Mouse (Mus musculus) hindbrain, postnatal 0 days (tissue): ENCODE measurements around the gene Stk10. TPM values are rescaled to one million over a fixed set of nuclear protein-coding genes. Genes with fewer than 3 reads are reported as not detected.

Experiments used
- ATAC-seq: fragments of 200-750 bp; cut with Nextera tagmentation; 2 replicates; pipeline ENCODE4 v1.8.0; 2017; ENCODE audit warnings: mild to moderate bottlenecking, moderate TSS enrichment, moderate library complexity
- DNase-seq: peaks from one replicate; pipeline ENCODE4 v3.0.0-alpha.2; 2015; ENCODE audit warnings: low spot score
- H3K27ac ChIP-seq: fragments of 300-500 bp; sonication (generic); 2 replicates; pipeline ENCODE4 v1.5.1; 2014; ENCODE audit warnings: mild to moderate bottlenecking
- H3K27me3 ChIP-seq: fragments of 300-500 bp; sonication (generic); 2 replicates; pipeline ENCODE4 v1.6.1; 2014; ENCODE audit warnings: low read length, mixed read lengths; ENCODE audit not compliant: insufficient read depth
- H3K36me3 ChIP-seq: fragments of 300-500 bp; sonication (generic); 2 replicates; pipeline ENCODE4 v1.6.1; 2014; ENCODE audit warnings: low read length, mixed read lengths; ENCODE audit not compliant: insufficient read depth
- H3K4me1 ChIP-seq: fragments of 300-500 bp; sonication (generic); 2 replicates; pipeline ENCODE4 v1.6.1; 2014; ENCODE audit warnings: antibody characterized with exemption, low read length, mixed read lengths; ENCODE audit not compliant: insufficient read depth
- H3K4me2 ChIP-seq: fragments of 300-500 bp; sonication (generic); 2 replicates; pipeline ENCODE4 v1.6.1; 2014; ENCODE audit warnings: low read depth, mild to moderate bottlenecking, low read length, moderate library complexity, mixed read lengths
- H3K4me3 ChIP-seq: fragments of 300-500 bp; sonication (generic); 2 replicates; pipeline ENCODE4 v1.5.1; 2014; ENCODE audit warnings: low read length
- H3K9ac ChIP-seq: fragments of 300-500 bp; sonication (generic); replicated peaks from 2 replicates; pipeline ENCODE4 v1.6.1; 2014; ENCODE audit warnings: mild to moderate bottlenecking, low read length, moderate library complexity, mixed read lengths
- H3K9me3 ChIP-seq: fragments of 300-500 bp; sonication (generic); 2 replicates; pipeline ENCODE4 v1.6.1; 2016; ENCODE audit warnings: low read length, mixed read lengths
- CTCF ChIP-seq: IDR thresholded peaks from 2 replicates; pipeline ENCODE4 v1.5.1; 2016; ENCODE audit warnings: antibody characterized with exemption, control low read depth, low read depth
- WGBS: fragments of 180-500 bp; shearing (Covaris S2); extraction: QIAGEN DNeasy Blood & Tissue Kit; methylation state at CpG from one replicate; pipeline ENCODE4 v1.1.7; 2014; 5-methylcytosine and 5-hydroxymethylcytosine counted together
- polyA plus RNA-seq: library from polyadenylated mRNA; unstranded; fragments of >200 nt; fragmentation: Nextera tagmentation; extraction: Ambion mirVana; gene quantifications from 2 replicates; pipeline ENCODE4 v1.2.1, GENCODE M21; 2015
- total RNA-seq: library from RNA; depleted of rRNA; stranded (reverse); fragments of >200 nt; gene quantifications from 2 replicates; pipeline ENCODE4 v1.2.3, GENCODE M21; 2014

The Stk10 gene
- total and polyA plus RNA-seq, 2 experiments from 2014 or later, result 1.2 to 4.5 TPM

DNA sequence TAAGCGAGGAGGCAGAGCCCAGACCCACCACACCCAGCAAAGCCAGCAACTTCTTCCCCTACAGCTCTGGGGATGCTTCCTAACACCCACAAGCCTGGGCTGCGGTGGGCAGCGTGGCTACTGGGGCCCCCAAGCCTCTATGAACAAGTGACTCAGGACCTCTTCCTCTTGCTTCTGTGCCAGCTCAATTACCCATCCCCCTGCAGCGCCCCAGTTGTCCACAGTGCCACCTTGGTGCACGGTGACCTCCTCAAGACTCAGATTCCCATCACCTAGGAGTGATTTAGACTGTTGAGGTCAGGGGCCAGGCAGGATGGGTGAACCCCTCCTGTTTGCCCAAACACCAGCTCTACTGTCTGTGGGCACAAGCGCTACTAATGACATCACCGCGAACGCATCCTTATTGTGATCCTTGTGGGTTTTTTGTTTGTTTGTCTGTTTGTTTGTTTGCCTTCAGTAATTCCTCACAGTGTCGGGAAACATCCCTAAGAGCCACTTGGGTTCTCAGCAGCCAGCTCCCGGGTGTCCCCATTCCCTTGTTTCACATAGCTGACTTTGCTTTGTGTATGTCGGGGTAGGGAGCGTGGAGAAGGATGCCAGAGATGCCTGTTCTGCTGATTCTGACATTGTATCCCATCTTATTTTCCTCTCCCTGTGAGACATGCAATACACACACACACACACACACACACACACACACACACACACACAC, 89.5 kb downstream of the Stk10 start:
- no peak for DNase-seq
- no peak overlapping the region for H3K9ac ChIP-seq

DNA sequence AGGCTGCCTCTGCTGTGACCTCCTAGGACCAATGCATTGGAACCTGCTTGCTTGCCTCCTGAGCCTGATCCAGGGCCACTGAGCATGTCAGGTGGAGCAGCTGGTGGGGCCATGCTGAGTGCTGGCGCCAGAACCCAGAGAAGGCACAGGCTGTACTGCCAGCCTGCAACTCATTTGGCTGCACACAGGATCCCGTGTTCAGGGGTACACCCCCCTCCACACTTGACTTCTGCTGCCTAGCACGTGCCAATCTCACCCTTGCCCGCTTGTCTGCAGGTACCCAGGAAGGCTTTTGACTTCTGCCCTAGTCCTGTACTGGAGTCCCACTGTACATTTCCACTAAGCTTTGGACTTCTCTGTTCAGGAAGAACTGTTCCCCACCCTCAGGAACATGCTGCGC, 90.1 kb downstream of the Stk10 start:
- Histone ChIP-seq H3K27me3 (no peaks in the 10 kb centered on the region), H3K9me3 (no peaks in the 10 kb centered on the region), H3K27ac (peak overlapping the region; percentile 16; the same call in 1 of the 2 replicates), H3K4me2 (no peak overlapping the region), H3K4me1 (0 out of 2 replicates have a peak, but pooled peaks cover 6% of the 10 kb centered on the region), H3K9ac (no peak overlapping the region), H3K36me3 (no peaks in the 10 kb centered on the region), H3K4me3 (no peak overlapping the region)
- peak; percentile 82 for ATAC-seq
- DNase-seq, result peak; percentile 69
- WGBS, result 50% methylated on average over 5 of the region's 5 CpGs
- TF ChIP-seq CTCF, result no peak

More for the DNA sequence above, 89.5 kb downstream of the Stk10 start:
- Histone ChIP-seq H3K4me1 (0 out of 2 replicates have a peak, but pooled peaks cover 6% of the 10 kb centered on the region), H3K36me3 (no peaks in the 10 kb centered on the region), H3K9me3 (no peaks in the 10 kb centered on the region), H3K4me3 (no peak overlapping the region), H3K27ac (peak overlapping the region; percentile 32; the same call in 1 of the 2 replicates), H3K4me2 (no peak overlapping the region), H3K27me3 (no peaks in the 10 kb centered on the region)
- WGBS, result 69% methylated on average over 13 of the region's 13 CpGs
- TF ChIP-seq CTCF, result no peak
- peak; percentile 3; the same call in 1 of the 2 replicates for ATAC-seq

DNA sequence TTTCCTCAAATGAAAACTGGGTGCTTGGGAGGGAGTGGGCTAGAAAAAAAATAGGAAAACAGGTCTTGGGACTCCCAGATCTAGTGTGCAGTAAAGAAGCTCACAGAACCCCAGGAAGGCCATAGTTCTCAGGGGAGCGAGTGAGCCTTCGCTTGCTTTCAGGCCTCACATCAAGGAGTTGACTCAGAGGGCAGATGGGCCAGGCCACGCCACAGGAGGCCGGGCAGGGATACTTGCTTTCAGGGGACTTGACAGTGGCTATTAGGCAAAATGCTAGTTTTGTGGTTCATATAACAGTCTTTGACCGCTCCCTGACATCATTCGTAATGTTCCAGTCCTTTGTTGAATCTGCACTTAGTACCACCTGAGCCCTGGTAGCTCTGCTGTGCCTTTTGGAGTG, 90.8 kb downstream of the Stk10 start:
- Histone ChIP-seq H3K4me2 (no peak overlapping the region), H3K9me3 (no peaks in the 10 kb centered on the region), H3K4me3 (no peak overlapping the region), H3K27me3 (no peaks in the 10 kb centered on the region), H3K36me3 (no peaks in the 10 kb centered on the region), H3K4me1 (0 out of 2 replicates have a peak, but pooled peaks cover 6% of the 10 kb centered on the region), H3K27ac (no peak overlapping the region), H3K9ac (no peak overlapping the region)
- WGBS, result 78% methylated on average over 6 of the region's 6 CpGs
- TF ChIP-seq CTCF, result no peak
- DNase-seq (no peak), ATAC-seq (no peak)

DNA sequence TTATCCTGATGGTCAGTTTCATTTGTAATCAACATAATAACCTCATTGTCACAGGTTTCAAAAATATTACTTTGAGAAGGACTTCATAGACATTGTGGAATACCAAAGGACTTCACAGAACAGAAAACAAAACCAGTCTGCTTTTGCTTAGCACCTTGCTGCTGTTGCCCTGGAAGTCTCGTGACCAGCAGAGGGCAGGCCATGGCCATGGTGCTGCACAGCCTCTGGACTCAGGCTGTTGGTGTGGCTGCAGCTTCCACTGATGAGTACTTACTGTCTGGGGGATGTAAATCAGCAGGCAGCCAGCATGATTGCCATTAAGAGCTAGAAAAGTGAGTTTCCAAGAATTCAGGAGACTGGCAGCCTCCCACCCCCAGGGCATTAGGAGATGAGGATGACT, 92.6 kb downstream of the Stk10 start:
- TF ChIP-seq CTCF, result peak; percentile 76
- Histone ChIP-seq H3K9me3 (no peaks in the 10 kb centered on the region), H3K9ac (no peak overlapping the region), H3K4me2 (no peak overlapping the region), H3K4me1 (0 out of 2 replicates have a peak, but pooled peaks cover 6% of the 10 kb centered on the region), H3K27me3 (no peaks in the 10 kb centered on the region), H3K27ac (no peak overlapping the region), H3K36me3 (no peaks in the 10 kb centered on the region), H3K4me3 (no peak overlapping the region)
- 76% methylated on average over 1 of the region's 1 CpGs for WGBS
- ATAC-seq (no peak), DNase-seq (peak; percentile 56)

DNA sequence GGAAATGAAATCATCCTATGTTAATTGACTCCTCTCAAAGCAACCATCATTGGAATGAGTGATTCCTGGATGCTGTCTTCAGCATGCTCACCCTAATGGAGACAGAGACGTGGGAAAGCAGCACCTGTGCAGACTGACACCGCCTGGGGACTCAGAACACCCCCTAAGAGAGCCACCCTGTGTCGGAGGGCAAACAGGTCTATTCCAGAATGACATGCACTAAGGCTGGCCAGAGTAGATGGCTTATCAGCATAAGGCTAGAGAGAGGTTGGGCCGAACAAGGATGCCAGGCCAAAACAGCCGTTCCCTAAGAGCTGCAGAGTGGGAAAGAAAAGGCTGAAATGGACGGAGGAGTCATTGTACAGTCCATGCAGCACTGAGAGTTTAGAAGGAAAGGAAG, 93.0 kb downstream of the Stk10 start:
- H3K4me1 ChIP-seq, result 0 out of 2 replicates have a peak, but pooled peaks cover 6% of the 10 kb centered on the region
- H3K9me3 ChIP-seq, result no peaks in the 10 kb centered on the region
- 84% methylated on average over 6 of the region's 6 CpGs for WGBS
- no peak for TF ChIP-seq CTCF
- no peak for ATAC-seq
- DNase-seq, result no peak
- no peak overlapping the region for H3K4me2 ChIP-seq
- no peaks in the 10 kb centered on the region for H3K27me3 ChIP-seq
- no peak overlapping the region for H3K4me3 ChIP-seq
- no peaks in the 10 kb centered on the region for H3K36me3 ChIP-seq
- no peak overlapping the region for H3K9ac ChIP-seq
- no peak overlapping the region for H3K27ac ChIP-seq

DNA sequence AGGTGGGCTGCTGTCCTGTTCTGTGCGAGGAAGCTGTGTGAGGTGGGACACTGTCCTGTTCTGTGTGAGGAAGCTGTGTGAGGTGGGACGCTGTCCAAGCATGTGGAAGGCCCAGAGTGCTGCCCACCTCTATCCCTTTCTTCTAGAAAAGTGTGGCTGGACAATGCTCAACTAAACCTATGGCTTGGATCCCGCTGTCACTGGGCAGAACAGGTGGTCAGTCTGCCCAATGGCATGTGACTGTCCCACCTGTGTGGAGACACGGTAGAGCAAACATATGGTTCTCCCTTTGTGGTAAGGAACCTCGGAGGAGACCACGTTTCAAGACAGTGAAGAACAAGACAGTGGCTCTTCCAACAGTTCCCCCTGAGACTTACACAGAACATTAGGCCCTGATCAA, 94.8 kb downstream of the Stk10 start:
- Histone ChIP-seq H3K9me3 (no peaks in the 10 kb centered on the region), H3K4me3 (no peak overlapping the region), H3K27ac (no peak overlapping the region), H3K27me3 (no peaks in the 10 kb centered on the region), H3K36me3 (no peaks in the 10 kb centered on the region), H3K4me2 (no peak overlapping the region), H3K4me1 (no peaks in the 10 kb centered on the region), H3K9ac (no peak overlapping the region)
- no peak for TF ChIP-seq CTCF
- ATAC-seq (no peak), DNase-seq (no peak)
- 79% methylated on average over 6 of the region's 6 CpGs for WGBS

DNA sequence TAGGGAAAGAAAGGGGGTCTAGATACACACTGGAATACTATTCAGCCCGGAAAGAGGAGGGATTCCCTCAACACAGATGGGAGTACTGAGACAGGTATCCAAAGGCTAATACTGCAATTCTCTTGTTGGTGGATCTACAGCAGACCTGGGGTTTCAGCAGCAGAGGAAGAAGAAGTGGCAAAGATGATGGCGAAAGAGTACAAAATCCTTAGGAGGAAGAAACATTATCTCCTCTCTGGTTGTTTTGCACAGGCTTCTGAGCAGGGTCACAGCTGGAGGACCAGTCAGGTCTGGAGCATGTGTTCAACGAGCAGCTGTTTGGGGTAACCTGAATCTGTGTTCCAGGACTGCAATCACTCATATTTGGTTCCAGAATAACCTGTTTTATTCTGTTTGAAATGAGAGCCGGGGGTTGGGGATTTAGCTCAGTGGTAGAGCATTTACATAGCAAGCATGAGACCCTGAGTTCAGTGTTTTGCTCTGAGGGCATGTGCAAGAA, 96.7 kb downstream of the Stk10 start:
- ATAC-seq, result no peak
- H3K36me3 ChIP-seq, result no peaks in the 10 kb centered on the region
- H3K4me1 ChIP-seq, result no peaks in the 10 kb centered on the region
- no peak for TF ChIP-seq CTCF
- no peak overlapping the region for H3K27ac ChIP-seq
- WGBS, result 90% methylated on average over 4 of the region's 4 CpGs
- DNase-seq, result no peak
- no peaks in the 10 kb centered on the region for H3K27me3 ChIP-seq
- no peak overlapping the region for H3K9ac ChIP-seq
- no peak overlapping the region for H3K4me2 ChIP-seq
- no peak overlapping the region for H3K4me3 ChIP-seq
- H3K9me3 ChIP-seq, result no peaks in the 10 kb centered on the region
